Mouse (Mus musculus) left cerebral cortex, postnatal 4 days (tissue): Measurements from ENCODE around the gene Olfr10. TPM values are rescaled to one million over a fixed set of nuclear protein-coding genes. Genes with fewer than 3 reads are reported as not detected.
"Not testable (repeated sequence)": the region's sequence is repeated elsewhere in the genome, so short reads cannot be mapped to it uniquely, and the experiment has no call there.

Experiments used
- DNase-seq: peaks from one replicate; pipeline ENCODE4 v3.0.0-alpha.2; 2022
- intact Hi-C: fragments of 180-260 bp; cut with DNase I; formaldehyde crosslinking; loops from one replicate; pipeline ENCODE4 v1.15.1; 2025
- total RNA-seq, 2 experiments: library from RNA; stranded (reverse); gene quantifications; 2 replicates each; pipeline ENCODE4 v1.2.3; 2021

Gene Olfr10
- total RNA-seq, 2 experiments from 2014 or later: not detected

DNA sequence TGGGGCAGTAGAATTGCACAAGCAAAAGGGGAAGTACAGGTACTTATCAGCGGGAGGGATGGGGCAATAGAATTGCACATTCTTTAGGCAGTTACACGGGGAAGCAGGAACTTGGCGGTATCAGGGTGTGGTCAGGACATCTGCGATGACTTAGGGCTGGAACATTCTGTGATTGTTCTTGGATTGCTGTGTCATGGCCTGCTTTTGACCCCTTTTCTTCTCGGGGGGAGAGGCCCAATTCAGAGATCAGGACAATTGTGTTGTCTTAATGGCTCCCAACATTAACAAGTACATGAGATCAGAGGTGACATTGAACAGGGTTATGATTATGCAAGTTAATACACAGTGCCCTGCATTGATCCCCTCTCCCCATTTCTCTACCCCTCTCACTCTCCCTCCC, 4.0 kb downstream of the Olfr10 start:
- intact Hi-C loops, DNase-seq: not testable (repeated sequence)

DNA sequence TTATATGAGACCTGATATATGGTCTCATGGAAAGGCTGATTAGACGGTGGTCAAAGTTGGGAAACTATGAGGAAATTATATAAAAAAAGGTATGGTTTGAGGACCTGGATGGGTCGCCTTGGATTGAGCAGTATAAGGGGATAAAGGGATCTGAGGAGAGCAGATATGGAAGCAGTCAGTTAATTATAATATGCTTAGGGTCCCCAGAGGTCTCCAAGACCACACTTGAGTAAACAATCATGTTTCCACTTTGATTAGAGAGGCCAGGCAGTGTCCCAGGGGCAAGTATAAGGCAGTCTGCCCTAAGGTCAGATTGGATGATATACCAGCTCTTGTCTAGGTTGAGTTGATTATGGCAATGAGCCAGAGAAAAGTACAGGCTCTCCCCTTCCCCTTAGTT, 17.9 kb downstream of the Olfr10 start, which contains the start of gene Olfr1391:
TSS of gene Olfr1391 (plus strand) at position 301 of the 400 bp plus-strand sequence.
- DNase-seq: no peak
- intact Hi-C loops: no loop called here

DNA sequence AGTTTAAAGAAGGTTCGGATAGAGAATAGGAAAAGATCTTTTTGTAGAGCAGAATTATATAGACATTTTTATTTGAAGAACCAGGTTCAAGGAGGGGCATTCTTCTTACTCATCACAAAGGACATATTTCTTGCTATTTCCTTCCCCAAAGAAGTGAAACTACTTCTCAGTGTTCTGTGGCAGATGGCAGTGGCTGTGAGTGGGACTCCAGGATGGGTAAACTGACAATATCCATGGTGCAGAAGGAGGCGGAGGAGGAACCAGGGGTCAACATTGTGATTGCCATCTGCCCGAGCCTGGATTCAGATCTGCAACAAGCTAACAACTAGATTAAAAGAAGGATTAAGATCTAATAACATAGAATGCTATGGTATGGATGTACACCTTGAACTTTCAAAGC, 22.2 kb downstream of the Olfr10 start:
- intact Hi-C loops: no loop called here

GRCm38 (mm10) chr11:49329686-49330085, 25.1 kb downstream of the Olfr10 start:
- no peak for DNase-seq
- intact Hi-C loops: no loop called here

More for the DNA sequence above, 22.2 kb downstream of the Olfr10 start:
- DNase-seq: no peak

- intact Hi-C loops: no loop called here
- no peak for DNase-seq
Observed at GRCm38 (mm10) chr11:49334888-49335287, 30.3 kb downstream of the Olfr10 start, which contains the start of gene Olfr1390. Olfr1390 (plus strand) TSS chr11:49335188.

GRCm38 (mm10) chr11:49337150-49337832, 32.8 kb downstream of the Olfr10 start:
- intact Hi-C loops: no loop called here
- DNase-seq: no peak

Other genes with a start within 250 kb of the Olfr10 start
- gene Tgtp2, start 240.5 kb upstream of the Olfr10 start, total RNA-seq: not detected
- under 1 TPM; 0.48 to 0.90 TPM for gene Ifi47, start 228.2 kb upstream of the Olfr10 start, total RNA-seq
- not detected for gene Olfr1396, start 189.9 kb upstream of the Olfr10 start, total RNA-seq
- gene Olfr1395, start 162.5 kb upstream of the Olfr10 start, total RNA-seq: not detected
- gene Olfr1394, start 150.4 kb upstream of the Olfr10 start, total RNA-seq: not detected
- gene Btnl9, start 117.6 kb upstream of the Olfr10 start, total RNA-seq: under 1 TPM; 0.40 to 0.70 TPM
- gene Zfp62, start 101.4 kb upstream of the Olfr10 start, total RNA-seq: 10 to 100 TPM; 47.3 to 50.4 TPM
- 10 to 100 TPM; 54.4 to 58.7 TPM for gene Mgat1, start 60.5 kb upstream of the Olfr10 start, total RNA-seq
- gene Olfr1393, start 26.4 kb upstream of the Olfr10 start, total RNA-seq: under 1 TPM in 1 of 2 experiments, not detected in 1; 0.48 TPM
- gene Olfr1392, start 19.5 kb upstream of the Olfr10 start, total RNA-seq: under 1 TPM in 1 of 2 experiments, not detected in 1; 0.34 TPM
- not detected for gene Olfr1391, start 18.0 kb downstream of the Olfr10 start, total RNA-seq
- not detected for gene Olfr1390, start 30.4 kb downstream of the Olfr10 start, total RNA-seq
- gene Olfr1389, start 118.3 kb downstream of the Olfr10 start, total RNA-seq: not detected
- gene Olfr1388, start 131.9 kb downstream of the Olfr10 start, total RNA-seq: under 1 TPM; 0.58 to 0.74 TPM
- not detected for gene Olfr1387, start 150.6 kb downstream of the Olfr10 start, total RNA-seq
- gene Olfr1386, start 160.3 kb downstream of the Olfr10 start, total RNA-seq: not detected
- gene Olfr1385, start 184.3 kb downstream of the Olfr10 start, total RNA-seq: not detected
- not detected for gene Olfr1384, start 202.0 kb downstream of the Olfr10 start, total RNA-seq
- gene Olfr1383, start 214.9 kb downstream of the Olfr10 start, total RNA-seq: under 1 TPM in 1 of 2 experiments, not detected in 1; 0.56 TPM
- gene Olfr1382, start 223.5 kb downstream of the Olfr10 start, total RNA-seq: not detected
- gene Olfr1381, start 238.7 kb downstream of the Olfr10 start, total RNA-seq: not detected